Mouse (Mus musculus) left cerebral cortex, adult 2 months (tissue): ENCODE measurements at regions not wholly inside any gene's neighbourhood (a gene's known extent, or its start where the extent isn't known, plus 50 kb on each side); places are given as distances from the start of the nearest gene placed in this dataset.
A peak's percentile ranks its signal among the peaks of the same experiment; 100 is the strongest.

ENCODE experiments used
- DNase-seq, 2 experiments: peaks; one replicate each; pipeline ENCODE4 v3.0.0; 2021 to 2022; ENCODE audit warnings: low spot score in 2 of 2, mixed read lengths in 1 of 2; ENCODE audit errors: extremely low spot score in 1 of 2
- H3K27ac ChIP-seq: fragments of 200-600 bp; 2 replicates; pipeline ENCODE4 v1.8.1; 2022
- H3K4me3 ChIP-seq: fragments of 200-600 bp; 2 replicates; pipeline ENCODE4 v1.8.1; 2022
- CTCF ChIP-seq: fragments of 200-600 bp; IDR thresholded peaks from 2 replicates; pipeline ENCODE4 v1.8.1; 2022; ENCODE audit warnings: antibody characterized with exemption, mild to moderate bottlenecking, moderate library complexity
- intact Hi-C: fragments of 180-260 bp; cut with DNase I; formaldehyde crosslinking; loops from one replicate; pipeline ENCODE4 v1.15.1; 2025

DNA sequence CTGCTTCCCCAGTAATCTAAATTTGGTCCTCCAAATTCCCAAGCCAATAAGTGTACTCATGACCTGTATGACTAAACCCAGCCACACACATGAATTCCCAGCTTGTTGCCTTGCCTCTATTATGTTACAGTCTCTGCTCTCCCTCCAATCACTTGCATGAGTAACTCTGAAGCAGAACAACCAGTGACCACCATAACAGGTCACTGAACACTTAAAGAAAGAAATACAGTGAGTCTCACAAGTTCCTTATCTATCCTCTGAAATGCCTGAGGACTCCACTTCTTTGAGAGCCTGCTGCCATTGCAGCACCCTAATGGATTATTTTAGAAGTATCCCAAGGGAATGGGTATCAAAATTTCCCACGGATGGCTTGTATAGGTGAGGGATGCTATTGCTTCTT, 909.7 kb downstream of the Sorcs3 start:
- no peak for DNase-seq
- intact Hi-C loops: no loop called here
- TF ChIP-seq CTCF: no peak
- no peak overlapping the region for H3K4me3 ChIP-seq
- H3K27ac ChIP-seq: no peak overlapping the region

DNA sequence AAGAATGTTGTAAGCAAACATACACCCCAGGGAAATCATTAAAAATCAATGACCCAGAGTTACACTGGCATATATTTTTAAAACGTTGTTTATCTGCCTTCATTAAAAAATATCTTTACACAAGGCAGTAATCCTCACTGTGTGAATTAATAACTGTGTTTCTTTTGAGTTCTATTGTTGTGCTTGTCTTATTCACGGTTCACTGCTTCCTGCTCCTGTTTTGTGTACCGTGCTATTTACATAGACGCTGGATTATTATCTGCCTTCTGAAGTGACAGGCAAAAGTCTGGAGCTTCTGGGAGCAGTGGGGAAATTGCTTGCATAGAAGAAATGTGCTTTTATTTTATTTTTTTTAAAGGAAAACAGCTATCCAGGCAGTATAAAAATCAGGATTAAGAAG, 925.8 kb downstream of the Sorcs3 start:
- intact Hi-C loops: no loop called here
- Histone ChIP-seq H3K27ac (no peak overlapping the region), H3K4me3 (no peak overlapping the region)
- TF ChIP-seq CTCF: no peak
- no peak for DNase-seq

DNA sequence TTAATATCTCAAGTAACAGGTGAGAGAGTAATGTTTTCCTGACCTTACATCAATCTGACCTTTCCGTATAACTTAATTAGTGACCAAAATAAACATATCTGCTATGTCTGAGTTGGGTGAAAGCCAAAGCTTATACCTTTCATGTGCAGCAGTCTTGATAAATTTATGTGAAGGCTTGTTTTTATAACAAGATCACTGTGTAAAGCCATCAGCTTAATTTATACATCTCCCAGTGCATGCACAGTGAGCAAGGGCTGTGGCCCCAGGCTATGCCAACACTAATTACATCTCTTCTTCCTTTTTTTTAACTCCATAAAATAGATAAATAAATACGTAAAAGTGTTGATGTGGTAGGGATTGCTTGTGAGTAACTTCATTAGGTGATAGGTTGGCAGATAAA, 966.3 kb downstream of the Sorcs3 start:
- intact Hi-C loops: no loop called here
- no peak overlapping the region for H3K4me3 ChIP-seq
- no peak for TF ChIP-seq CTCF
- no peak overlapping the region for H3K27ac ChIP-seq
- no peak for DNase-seq

DNA sequence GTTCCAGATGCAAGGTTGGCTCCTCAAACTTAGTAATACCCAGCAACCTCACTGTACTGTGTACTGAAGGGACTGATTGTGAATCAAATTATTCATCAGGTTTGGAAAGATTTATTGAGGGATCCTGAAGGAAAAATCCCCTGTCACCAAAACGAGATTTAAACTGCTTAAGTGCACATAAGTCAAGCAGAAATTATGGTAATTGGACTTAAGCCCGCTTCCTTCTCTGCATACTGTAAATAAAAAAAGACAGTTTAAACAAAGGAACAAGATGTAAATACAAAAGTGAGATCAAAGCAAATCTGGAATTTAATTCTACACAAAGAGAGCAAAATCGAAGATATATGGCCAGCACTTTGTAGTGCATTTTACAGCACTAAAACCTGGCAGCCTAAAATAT, 1002.1 kb downstream of the Sorcs3 start:
- Histone ChIP-seq H3K27ac (no peak overlapping the region), H3K4me3 (no peak overlapping the region)
- TF ChIP-seq CTCF: no peak
- intact Hi-C loops: no loop called here
- no peak for DNase-seq

DNA sequence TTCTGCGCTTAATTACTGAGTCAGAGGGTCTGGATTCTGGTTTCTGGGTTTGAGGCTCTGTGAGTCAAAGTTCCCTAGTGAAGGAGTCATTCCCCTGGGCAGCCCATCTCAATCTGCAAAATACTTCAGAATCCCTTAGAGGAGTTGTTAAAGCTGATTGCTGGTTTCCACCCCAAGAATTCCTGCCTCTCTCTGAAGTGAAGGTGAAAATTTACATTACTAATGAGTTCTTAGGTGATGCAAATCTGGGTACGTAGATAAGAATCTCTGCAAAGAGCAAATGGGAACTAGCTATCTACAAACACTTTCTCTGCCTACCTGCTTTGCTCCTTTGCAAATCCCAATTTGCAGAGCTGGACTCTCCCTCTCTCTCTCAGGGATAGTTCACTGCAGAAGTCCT, 1036.8 kb downstream of the Sorcs3 start:
- DNase-seq: no peak
- intact Hi-C loops: no loop called here
- Histone ChIP-seq H3K27ac (no peak overlapping the region), H3K4me3 (no peak overlapping the region)
- TF ChIP-seq CTCF: no peak

DNA sequence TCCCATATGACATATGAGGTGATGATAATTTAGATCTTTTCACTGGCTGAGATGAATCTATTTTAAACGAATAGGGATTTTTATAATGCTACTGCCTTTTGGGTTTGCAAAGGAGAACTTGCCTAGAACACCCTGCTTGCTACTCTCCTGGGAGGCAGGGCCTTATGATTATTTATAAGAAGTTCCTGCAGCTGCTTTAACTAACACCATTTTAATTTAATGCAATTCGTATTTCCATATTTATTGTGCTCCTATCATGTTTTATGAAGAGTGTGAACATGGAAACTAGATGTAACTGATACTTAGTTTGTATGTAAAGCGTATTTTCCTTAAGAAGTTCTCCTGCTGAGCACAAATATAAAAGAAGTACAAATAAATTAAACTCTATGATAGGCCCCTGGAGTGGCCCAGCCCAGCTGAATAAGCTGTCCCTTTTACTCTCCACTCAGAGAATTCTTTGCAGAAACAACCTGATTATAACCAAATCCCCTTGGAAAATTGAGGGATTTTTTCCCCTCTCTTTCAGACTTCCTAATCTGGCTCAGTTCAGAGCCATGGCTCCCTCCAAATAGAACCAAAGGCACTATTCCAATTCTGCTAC, 1039.4 kb downstream of the Sorcs3 start:
- no peak for DNase-seq
- no peak overlapping the region for H3K27ac ChIP-seq
- intact Hi-C loops: no loop called here
- H3K4me3 ChIP-seq: no peak overlapping the region
- TF ChIP-seq CTCF: no peak

DNA sequence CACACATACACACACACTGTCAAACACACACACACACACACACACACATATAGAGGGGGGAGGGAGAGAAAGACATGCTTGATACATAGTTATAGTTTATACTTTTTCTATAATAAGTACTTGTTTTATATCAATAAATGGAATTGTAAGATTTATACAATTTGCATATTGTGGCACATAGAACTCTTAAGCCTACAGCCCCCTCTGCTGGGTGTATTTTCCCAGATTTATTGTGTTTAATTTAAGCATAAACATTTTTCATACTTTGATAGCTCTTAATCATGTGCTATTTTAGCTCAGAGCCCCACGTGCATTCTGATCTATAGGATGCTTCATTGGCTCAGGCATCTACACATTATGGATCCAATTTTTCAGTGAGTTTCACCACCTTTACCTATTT, 1058.8 kb downstream of the Sorcs3 start:
- intact Hi-C loops: loop anchor here (2.0 to 10.0 kb wide), 5 partner anchors 850 to 1380 kb away; partner anchors contain the start of gene Sorcs3
- Histone ChIP-seq H3K27ac (no peak overlapping the region), H3K4me3 (no peak overlapping the region)
- TF ChIP-seq CTCF: peak; percentile 58
- peak in 1 of 2 experiments; percentile 10 for DNase-seq

DNA sequence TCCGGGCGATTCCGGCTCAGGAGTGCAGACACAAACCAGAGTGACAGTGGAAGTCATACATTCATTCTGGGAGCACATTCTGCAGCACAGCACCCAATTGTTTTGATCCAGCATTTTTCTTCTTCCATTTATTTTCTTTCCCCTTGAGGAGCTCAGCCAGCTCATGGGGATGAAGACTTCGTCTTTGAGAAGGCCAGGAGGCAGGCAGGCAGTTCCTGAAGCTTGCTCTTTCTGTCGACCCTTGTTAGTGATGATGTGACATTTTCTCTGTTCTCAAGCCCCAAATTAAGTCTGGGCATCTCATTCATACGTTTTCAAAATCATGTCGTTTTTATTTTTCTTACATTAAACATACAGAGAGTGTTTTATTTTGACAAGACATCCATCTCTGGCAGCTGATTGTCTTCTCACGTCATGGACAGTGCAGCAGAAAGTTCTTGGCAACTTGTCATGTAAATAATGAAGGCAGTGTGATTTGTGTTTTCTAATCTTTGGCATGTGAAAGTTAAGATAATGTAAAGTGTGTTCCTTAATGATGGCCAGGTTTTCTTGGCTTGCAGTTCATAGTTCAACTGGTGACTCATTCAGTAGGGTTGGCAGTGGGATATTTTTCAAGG, 1062.1 kb downstream of the Sorcs3 start:
- TF ChIP-seq CTCF: no peak
- H3K27ac ChIP-seq: no peak overlapping the region
- H3K4me3 ChIP-seq: no peak overlapping the region
- intact Hi-C loops: loop anchor here (5.0 to 10.0 kb wide), 4 partner anchors 1063 to 1383 kb away; partner anchors contain the start of gene Sorcs3
- no peak for DNase-seq

DNA sequence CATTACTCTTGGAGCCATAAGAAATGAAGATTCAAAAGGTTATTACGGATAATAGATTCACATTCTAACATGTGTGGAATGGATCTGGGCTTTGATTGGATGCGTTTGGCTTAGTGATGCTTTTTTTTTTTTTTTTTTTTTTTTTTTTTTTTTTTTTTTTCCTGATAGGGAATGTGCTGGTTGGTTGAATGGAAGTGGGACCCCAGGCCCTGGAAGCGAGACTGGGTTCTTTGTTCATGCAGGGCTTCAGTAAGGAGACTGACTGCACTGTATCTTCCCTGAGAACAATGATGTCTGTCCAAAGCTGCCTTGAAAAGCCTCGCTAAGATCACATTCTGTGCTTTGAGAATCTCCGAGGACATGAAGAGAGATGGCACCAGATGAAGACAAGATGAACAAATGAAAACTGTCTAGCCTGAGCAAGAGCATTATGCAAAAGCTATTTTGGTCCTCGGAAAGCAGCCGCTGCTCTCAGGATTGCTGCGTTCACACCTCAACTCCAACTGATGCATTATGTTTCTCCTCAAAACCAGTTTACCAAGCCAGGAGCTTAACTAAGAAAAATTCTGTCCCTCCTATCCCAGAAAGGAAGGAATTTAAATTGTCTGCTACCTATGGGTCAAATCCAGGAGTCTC, 1076.9 kb downstream of the Sorcs3 start:
- Histone ChIP-seq H3K4me3 (no peak overlapping the region), H3K27ac (no peak overlapping the region)
- TF ChIP-seq CTCF: no peak
- intact Hi-C loops: no loop called here
- DNase-seq: no peak

DNA sequence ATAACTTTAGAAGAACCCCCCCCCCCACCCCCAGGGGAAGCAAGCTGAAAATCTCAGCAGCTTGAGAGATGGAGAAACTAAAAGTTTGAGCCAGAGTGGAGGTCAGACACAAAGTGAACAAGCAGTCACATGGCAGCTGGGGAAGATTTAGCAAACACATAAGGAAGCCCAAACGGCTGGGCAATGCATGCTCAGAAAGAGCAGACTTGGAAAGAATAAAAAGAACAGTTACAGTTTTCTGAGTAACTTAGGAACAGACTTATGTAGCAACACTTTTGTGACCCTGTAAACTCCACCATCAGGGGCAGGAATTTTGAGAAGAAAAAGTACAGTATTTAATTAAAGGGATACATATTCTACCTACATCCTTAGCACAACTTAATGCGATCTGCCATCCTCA, 1089.2 kb downstream of the Sorcs3 start:
- intact Hi-C loops: no loop called here
- Histone ChIP-seq H3K4me3 (no peak overlapping the region), H3K27ac (no peak overlapping the region)
- TF ChIP-seq CTCF: no peak
- no peak for DNase-seq

DNA sequence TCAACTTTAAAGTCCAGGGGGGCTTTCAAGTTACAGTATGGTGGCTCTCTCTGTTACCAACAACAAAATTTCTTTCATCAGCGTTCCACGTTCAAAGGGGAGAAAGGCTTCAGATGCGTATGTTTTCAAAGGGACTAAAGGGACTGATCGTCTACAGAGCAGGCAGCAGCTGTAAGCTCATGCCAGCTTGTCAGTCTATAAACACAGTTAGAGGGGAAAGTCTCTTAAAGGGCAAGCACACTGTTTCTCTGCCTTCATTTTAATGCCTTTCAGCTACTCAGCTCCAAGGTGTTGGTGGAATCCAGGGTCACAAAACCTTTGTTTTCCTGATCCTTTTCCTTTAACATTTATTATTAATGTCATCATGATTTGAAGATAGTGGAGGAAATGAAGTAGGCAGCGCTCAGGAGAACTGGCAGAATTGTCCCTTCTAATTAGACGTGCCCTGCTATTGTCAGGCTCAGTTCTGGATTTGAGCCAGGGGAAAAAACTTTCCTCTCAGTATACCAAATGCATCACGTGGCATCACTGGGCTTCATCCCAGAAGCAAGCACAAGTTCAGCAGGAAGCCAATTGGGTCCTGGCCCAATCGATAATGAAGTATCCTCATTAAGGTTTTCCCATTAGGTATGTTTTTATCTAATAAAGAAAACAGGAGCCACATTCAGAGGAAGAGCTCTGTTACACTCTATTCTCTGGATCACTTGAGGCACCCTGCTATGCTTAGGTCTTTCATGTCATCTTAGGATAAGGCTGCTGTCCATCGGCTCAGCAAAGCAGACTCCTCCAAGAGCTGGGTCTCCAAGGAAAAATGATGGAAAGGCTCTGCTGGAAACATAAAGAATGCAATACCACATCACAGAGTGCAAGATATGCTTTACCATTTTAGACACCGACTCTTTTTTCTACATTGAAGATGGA, 1093.8 kb downstream of the Sorcs3 start:
- no peak for DNase-seq
- no peak overlapping the region for H3K4me3 ChIP-seq
- intact Hi-C loops: no loop called here
- H3K27ac ChIP-seq: no peak overlapping the region
- TF ChIP-seq CTCF: no peak
